Mouse (Mus musculus) left cerebral cortex, adult 8-10 months (tissue): ENCODE data around the gene Hdac4. TPM values are rescaled to one million over a fixed set of nuclear protein-coding genes. Genes with fewer than 3 reads are reported as not detected.

Experiments
- DNase-seq, 2 experiments: peaks; one replicate each; pipeline ENCODE4 v3.0.0; 2022; ENCODE audit warnings: low spot score in 2 of 2
- total RNA-seq, 4 experiments: library from RNA; stranded (reverse); gene quantifications; 2 replicates each; pipeline ENCODE4 v1.2.4; 2022

The Hdac4 gene
- total RNA-seq, 4 experiments from 2014 or later, result 81.5 to 98.0 (median 88.2) TPM

DNA sequence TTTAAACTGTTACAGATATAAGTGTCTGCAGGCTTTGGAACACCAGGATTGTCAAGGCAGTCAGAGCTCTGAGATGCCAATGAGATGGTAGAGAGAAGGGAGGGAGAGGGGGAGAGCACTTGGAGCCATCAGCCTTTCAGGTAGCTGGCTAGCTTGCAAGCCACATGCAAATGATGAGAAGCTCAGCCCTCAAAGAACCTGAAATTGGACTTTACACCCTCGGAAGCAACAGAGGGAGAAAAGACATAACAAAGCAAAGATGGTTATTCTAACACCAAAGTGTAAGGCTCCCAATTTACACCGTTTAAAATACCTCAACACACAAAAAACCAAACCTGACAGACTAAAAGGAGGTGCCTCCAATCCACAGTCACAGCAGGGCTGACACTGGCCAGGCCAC lies 63.3 kb downstream of the Hdac4 start:
- DNase-seq, result no peak

DNA sequence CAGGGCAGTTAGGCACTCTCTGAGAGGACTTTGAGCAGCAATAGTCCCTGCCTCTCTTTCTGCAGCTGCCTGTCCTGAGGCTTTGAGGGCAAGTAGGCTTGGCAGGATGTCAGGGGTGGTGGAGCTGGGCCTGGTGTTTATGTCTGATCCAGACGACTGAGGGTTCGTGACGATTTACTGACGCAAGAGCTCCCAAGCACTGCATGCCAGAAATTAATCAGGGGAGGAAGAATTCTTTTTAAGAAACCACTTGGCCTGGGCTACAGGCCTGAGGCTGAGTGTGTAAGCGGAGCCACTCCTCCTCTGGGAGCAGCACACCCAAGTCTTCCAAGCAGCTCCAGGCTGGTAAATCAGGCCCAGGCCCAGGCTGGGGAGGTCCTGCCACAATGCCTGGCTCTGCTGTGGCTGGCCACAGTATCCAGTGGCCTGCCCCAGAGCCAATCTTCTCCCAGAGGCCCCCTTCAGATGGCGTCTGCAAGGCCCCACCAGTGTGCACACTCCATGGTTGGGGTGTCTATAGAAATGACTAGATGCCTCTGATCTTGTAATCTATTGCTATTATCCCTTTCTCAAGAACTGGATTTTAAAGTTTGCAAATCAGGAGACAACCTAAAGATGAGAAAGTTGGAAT lies 64.9 kb downstream of the Hdac4 start:
- DNase-seq, result peak in 1 of 2 experiments; percentile 48

DNA sequence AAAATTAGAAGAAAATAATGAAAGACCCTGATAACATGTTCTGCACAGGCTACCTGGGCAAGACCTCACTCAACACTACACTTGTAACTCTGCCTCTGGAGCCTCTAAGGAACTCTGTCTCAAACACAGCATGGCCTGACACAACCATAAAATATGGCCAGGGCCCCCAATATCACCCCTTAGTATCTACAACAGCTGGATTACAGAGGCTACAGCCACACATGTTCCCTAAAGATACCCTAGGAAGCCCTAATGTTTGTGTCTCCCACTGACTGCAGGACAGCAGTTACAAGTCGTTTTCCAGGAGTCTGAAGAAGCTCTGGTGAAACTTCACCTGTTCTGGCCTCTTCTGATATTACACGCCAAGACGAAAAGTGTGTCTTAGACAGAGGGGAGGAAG lies 65.7 kb downstream of the Hdac4 start:
- DNase-seq, result no peak

DNA sequence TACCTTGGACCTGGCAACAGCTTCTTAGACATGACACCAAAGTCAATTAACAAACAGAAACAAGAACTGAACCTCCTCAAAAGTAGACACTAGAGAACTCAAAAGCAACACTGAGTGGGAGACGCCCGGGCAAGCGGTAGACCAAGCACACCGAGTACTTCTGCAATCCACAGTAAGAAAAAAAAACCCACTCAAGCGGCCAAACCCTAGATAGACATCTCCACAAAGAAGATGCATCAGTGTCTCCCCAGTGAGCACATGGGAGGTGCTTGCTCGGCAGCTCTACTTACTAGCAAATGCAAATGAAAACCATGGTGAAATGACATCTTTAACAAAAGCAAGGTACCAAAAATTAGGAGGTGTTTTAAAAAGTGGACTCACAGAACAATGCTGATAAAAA lies 67.7 kb downstream of the Hdac4 start:
- no peak for DNase-seq

DNA sequence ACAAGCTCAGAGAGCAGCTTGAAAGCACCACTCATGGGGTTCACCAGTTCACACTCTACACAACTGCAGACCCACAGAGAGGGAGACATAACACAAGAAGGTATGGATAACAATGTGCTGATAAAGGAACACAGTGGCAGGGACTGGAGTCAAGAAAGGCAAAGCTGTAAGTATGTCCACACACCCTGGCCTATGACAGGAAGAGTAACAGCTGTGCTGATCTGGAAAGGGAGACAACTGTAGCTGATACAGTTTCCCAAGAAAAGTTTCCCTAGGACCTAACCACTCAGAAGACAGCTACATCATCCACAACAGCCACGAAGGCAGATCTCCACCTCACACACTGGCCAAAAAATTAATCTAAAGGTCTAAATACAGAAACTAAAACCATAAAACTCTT lies 68.1 kb downstream of the Hdac4 start:
- DNase-seq, result no peak

DNA sequence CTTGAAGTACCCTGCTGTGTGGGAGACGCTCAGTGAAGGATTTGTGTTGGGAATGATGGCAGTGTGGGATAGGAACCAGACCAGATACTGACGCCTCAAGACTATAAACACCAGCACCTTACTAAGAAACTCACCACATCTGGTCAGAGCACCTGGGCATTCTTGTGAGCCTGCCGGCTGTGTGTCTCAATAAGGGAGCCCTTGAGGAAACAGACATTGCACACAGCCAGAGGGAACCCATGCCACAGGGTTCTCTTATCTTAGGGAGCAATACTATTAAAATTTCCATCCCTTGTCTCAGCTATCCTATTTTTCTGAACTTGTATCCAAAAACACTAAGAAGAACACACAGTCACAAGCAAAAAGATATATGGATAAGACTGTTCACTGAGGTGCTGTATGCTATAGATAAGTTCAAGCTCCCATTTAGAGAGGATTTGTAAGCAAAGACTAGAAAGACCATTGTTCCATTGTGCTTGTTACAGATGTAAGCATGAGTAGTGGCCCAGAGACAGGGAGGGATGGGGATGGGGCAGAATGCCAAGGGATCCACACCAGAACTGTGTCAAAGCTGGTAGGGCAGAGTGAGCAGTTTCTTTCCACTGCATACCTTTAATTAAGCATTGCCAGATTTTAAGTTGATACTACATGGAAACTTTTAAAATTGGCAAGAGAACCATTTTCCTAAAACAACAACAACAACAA lies 70.8 kb downstream of the Hdac4 start:
- no peak for DNase-seq

DNA sequence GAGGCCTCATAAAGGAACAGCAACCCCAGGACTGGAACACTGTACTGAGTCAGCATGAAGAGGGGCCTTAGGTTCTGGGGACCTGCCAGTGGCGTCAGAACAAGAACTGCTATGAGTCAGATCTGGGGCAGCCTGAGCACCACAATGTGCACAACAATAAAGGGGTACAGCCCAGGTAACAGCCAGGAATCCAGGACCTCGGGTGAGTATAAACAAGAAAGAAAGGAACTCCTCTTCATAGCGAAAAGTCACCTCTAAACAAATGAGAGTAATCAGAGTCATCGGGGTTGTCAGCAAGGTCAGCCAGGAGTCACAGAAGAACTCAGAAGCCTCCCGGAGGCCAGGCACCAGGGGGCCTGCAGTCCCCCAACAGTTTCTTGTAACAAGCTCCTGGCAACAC lies 76.2 kb downstream of the Hdac4 start:
- DNase-seq, result no peak

DNA sequence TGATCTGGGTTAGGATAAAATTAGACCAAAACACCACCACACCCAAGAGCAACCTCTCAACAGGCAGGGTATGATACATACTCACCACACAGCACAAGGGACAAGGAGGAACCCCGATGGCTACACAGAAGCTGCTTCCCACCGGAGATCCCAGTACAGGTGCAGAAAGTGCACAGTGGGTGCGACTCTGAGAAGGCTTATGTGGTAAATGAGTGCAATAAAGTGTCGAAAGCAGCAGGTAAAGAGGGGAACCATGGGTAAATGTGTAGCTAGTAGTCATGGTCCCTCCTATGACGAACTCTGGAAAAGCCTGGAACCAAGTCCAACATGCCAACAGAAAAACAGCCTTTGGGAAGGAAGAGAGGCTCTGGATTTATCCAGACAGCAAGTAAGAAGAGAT lies 77.9 kb downstream of the Hdac4 start:
- DNase-seq, result no peak

DNA sequence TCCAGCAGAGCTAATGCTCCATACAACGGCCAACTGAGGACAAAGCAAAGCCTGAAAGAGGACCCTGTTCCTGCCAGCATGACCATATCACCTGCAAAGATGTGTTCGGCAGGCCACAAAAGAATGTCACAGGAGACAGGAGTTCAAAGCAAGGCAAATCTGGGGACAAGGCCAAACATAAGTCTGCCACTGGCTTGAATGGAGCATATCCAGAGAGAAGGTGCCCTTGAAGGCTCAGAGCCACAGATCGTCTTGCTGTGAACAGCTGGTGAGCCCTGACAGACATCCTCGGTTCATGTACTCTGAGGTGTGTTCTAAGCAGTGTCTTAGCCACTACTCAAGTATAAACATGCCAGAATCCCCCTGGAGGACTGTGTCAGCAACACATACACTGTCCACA lies 79.3 kb downstream of the Hdac4 start:
- no peak for DNase-seq

DNA sequence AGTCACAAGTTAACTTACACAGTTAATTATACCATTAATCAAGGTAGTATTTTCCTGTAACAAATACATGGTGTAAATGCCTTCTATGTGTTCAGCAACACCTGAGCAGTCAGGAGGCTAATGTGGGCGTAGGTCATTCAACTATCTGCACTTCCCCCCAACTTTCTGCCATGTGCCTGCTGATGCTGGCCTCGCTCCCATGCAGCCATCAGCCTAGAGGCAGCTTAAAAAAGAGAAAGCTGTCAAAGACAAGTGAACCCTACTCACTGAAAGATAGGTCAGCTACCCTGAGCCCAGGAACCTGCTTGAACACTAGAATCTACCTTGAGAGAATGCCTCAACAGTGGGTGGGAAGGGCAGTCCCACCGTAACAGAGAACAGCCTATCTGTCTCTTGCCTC lies 81.4 kb downstream of the Hdac4 start:
- DNase-seq, result no peak

DNA sequence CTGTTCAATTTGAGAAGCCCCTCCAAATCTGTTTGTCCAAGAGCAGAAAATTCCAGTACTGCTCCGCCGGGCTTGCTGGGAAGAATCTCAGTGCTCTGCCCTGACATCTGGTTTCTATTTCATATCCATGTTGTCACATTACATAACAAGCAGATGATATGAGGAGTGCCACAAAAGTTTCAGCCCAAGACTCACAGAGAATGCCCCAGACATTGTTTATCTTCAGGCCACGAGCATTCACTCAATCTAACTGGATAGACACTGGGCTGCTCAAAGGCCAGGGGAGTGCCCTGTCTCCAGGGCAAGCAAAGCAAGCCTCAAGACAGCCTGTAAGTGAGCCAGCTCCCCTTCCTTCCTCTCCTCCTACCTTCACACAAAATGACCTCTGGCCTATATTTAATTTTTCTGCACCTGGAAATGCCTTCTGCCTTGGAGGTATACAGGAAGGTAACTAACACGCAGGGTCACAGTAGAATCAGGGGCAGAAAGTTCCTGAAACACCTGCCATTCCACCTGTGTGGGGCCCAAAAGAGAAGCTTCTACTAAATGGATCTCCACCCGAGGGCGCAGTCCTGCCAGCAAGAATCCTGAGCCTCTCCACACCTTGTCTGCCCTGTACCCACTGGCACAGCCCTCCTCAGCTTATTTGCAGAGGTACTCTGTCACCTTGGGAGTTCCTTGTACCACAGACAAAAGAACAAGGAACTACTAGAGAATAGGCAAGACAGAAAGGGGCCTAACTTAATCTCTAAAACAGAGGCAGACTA lies 82.1 kb downstream of the Hdac4 start:
- no peak for DNase-seq

DNA sequence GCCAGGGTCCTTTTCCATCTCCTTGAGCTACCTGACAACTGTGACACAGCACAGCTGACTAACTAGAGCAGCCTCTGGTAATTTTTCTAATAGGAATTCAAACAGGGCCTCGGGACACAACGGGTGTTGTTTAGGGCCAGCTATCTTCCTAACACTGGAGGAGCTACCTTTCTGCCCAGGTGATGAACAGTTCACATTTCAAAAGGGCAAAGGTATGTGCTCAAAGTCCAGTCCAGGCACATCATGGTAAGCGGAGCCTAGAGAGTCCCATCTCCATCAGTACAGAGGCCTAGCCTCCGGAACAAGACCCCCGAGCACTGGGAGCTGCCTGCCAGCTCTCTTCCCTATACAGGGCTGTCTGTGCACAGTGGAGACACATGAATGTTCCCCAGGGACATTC lies 82.9 kb downstream of the Hdac4 start:
- no peak for DNase-seq

DNA sequence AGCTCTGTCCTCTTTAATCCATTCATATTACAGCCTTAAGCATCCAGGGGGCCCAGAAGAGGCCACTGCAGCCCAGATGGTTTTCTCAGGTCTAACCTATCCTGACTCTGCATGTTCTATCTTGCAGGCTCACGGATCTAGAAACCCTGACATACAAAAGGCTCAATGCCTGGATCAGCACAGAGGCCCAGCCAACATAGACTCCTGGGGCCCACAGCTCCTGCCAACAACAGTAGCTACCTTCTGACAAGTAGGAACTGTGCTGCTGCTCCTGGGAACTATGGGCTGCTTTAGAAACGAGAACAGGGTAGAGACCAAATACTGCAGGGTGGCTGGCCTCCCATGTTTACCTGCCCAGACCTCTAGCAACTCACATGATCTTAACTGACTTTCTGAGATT lies 83.9 kb downstream of the Hdac4 start:
- no peak for DNase-seq

DNA sequence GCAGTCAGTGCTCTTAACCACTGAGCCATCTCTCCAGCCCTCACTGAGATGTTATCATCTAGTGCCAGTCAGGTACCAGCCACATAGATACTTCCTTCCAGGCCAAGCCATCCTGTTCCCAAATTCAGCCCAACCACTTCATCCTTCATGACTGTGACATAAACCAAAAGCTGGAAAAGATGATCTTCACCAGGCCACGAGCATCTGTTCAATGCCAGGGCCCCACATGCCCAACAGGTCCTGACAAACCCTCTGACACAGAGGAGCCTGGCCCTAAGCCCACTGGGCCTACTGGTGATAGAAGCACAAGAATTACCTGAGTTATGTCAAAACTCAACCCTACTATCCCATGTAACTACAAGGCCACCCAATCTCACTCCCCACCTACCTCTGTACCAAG lies 84.5 kb downstream of the Hdac4 start:
- no peak for DNase-seq

DNA sequence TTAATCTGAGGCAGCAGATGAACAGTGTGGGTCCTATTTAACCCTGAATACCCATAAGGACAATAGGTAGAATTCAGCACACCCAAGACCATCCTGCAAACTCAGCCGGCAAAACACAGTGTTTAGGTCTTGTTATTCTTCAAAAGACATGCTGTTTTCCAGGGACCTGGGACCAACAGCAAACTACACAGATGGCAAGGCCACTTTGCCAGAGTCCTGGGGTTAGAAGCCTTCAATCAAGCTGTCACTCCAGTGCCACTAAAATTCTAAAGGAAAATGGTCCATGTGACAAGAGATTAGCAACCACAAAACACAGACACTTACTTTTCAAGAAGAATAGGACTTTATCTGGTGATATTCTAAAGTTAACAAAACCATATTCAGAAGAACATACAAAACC lies 86.3 kb downstream of the Hdac4 start:
- no peak for DNase-seq

DNA sequence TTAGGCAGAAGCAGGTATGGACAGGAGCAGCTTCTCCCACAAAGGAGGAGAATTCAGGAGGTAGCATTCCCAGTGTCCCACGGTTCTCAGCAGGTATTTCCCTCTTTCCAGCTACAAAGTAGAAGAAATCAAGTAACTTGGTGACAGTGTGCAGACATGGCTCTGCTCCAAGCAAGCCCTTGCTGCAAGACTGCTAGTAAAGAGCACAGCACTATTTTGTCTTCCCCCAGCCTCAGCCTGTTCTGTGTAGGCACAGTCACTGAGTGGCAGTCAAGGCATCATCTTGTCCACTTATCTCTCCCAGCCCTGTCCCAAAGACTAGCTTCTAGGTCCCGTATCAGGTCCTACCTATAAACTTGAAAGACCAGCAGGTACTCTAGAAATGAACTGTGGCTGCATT lies 86.9 kb downstream of the Hdac4 start:
- DNase-seq, result no peak

DNA sequence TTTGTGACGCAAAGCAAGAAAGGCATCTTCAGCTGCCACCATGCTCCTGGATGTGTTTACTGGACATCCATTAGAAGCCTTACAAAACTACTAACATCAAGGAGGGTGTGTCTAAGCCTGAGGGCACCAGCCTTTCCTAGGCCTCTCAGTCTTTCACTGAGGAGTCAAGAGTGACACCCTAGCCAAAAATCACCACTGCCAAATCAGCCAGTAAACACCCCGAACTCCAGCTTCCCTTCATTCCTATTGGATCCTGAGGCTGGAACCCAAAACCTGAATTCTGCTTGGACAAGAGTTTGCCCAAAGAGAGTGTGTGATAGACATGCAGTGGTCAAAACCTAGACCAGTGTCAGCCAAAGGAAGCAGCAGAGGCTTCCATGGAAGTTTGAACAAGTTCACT lies 87.5 kb downstream of the Hdac4 start:
- DNase-seq, result no peak

DNA sequence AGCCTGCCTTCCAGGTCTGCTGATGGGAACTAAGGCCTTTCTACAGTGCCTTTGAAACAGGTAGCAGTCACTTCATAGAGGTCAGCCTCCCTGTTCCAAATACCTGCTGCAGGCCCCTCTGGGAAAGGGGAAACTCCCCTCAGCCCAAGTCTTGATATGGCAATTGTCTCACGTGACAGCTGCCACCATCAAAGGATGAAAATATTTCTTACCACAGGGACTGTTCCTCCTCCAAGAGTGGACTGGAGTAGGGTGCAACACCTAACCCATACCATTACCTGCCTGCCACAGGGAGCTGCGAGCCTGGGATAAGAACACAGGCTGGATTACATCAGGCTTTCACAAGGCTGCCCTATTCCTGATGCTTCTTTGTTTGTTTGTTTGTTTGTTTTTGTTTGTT lies 88.0 kb downstream of the Hdac4 start:
- no peak for DNase-seq

DNA sequence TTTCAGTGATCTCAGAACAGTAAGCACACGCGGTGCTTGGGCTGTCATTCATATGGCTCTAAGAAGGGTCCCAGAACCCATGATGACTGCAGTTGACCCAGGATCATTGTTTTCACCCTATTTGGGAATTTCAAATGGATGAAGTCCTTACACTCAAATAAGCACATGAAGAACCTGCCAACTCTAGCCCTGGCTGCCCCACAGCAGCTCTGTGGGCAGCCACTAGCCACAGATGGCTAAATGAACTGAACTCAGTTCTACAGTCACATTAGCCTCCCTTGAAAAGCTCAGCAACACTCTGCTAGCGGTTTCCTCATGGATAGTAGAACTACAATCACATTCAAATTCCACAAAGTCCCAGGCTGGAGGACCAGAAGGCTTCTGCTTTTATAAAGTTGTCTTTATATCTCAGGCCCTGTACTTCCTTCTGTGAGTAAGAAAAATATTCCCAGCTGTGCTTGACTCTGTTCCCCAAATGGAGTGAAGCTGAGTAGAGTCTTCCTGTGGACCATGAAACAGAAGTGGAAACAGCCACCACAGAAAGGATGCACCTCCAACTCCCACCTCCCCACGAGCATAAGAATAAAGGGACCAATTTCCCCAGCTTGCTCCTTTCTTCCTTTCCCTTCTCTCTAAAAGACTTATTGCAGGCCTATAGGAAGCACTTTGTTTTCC lies 88.9 kb downstream of the Hdac4 start:
- DNase-seq, result no peak

DNA sequence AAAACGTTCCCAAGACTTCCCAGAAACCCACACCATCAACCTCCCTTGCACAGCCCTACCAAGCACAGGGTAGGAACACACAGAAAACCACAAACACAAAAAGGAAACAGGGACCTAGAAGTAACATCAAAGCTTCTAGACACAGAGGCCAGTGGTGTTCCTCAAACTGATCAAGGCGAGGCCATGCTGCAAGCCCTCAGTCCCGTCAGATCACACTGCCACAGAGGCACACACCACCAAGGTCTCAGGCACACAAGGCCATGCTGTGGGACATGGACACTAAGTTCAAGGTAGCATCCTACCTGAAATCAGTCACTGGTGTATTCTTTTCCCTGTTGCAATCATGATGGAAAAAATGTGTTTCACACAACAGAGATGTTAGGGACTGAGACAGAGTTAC lies 90.8 kb downstream of the Hdac4 start:
- DNase-seq, result no peak

DNA sequence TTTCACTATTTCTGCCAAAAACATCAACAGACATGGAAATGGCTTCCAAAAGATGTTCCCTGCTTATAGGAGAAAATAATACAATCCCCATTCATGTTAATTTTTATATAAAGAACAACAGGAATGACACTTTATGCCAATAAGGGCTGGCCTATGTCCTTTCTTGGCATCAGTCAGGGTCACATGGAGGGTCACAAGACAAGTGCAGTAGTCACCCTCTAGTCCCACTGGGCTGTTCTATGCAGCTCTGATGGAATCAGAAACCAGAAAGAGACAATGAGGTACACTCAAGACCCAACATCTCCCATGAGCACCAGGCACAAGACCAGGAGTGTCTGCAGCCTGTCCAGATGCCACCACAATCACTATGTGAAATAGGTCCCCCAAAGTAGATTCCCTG lies 91.5 kb downstream of the Hdac4 start:
- DNase-seq, result no peak

DNA sequence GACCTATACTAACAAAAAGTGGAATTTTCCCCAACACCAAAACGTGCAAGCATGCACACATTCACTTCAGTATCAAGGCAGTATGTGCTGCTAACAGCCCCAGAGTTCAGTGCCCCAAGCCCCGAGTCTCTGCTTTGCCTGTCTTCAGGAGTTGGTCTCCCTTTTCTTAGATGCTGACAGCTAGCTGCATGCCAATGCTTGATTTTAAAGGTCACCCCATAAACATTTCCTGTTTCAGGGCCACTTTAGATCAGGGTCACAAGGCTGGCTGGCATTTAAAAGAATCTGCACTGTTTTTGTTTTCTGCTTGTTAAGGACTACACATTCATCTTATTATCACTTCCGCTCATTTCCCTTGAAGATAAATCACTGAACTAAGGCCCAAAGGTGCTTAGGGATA lies 92.1 kb downstream of the Hdac4 start:
- DNase-seq, result no peak
